Mouse (Mus musculus) erythroblast, embryonic 14.5 days (primary cell): ENCODE results near the gene Bap1. TPM values are rescaled to one million over a fixed set of nuclear protein-coding genes. Genes with fewer than 3 reads are reported as not detected.

Source experiments
- H3K27me3 ChIP-seq: 2 replicates; pipeline ENCODE4 v1.6.1; 2012; ENCODE audit warnings: inconsistent platforms; ENCODE audit not compliant: control insufficient read depth
- H3K36me3 ChIP-seq: 2 replicates; pipeline ENCODE4 v1.6.1; 2012; ENCODE audit warnings: mild to moderate bottlenecking, inconsistent platforms; ENCODE audit not compliant: control insufficient read depth
- H3K4me1 ChIP-seq: 2 replicates; pipeline ENCODE4 v1.6.1; 2012; ENCODE audit warnings: inconsistent platforms; ENCODE audit not compliant: control insufficient read depth
- H3K4me3 ChIP-seq: replicated peaks from 2 replicates; pipeline ENCODE3; 2012; ENCODE audit warnings: moderate library complexity, mild to moderate bottlenecking, inconsistent platforms
- H3K9me3 ChIP-seq: 2 replicates; pipeline ENCODE4 v1.6.1; 2012; ENCODE audit warnings: low read length, inconsistent platforms, mixed read lengths; ENCODE audit not compliant: control insufficient read depth
- GATA1 ChIP-seq: IDR thresholded peaks from 2 replicates; pipeline ENCODE4 v1.6.1; 2012; ENCODE audit warnings: low read length, inconsistent platforms, mixed read lengths
- TAL1 ChIP-seq: IDR thresholded peaks from 3 replicates; pipeline ENCODE4 v1.6.1; 2012; ENCODE audit warnings: low read length, inconsistent platforms, mixed read lengths
- polyA plus RNA-seq: library from polyadenylated mRNA; stranded (reverse); fragments of >175 nt; gene quantifications from 2 replicates; pipeline ENCODE4 v1.2.3, GENCODE M21; 2012

Gene Bap1
- polyA plus RNA-seq, 1 experiment = 6.9 TPM

- TF ChIP-seq TAL1 = no peak
- Histone ChIP-seq H3K36me3 (no peaks in the 10 kb centered on the region), H3K4me3 (peak overlapping the region; percentile 9)
Observed at GRCm38 (mm10) chr14:31269456-31270100, 18.3 kb downstream of the Bap1 start.

GRCm38 (mm10) chr14:31271121-31271520, 19.9 kb downstream of the Bap1 start:
- Histone ChIP-seq H3K4me3 (no peak overlapping the region), H3K9me3 (no peaks in the 10 kb centered on the region), H3K4me1 (peaks cover 16% of the 10 kb centered on the region), H3K36me3 (no peaks in the 10 kb centered on the region), H3K27me3 (peaks cover 17% of the 10 kb centered on the region)
- TF ChIP-seq TAL1 = no peak
- TF ChIP-seq GATA1 = no peak

More at GRCm38 (mm10) chr14:31269456-31270100, 18.3 kb downstream of the Bap1 start:
- peaks cover 17% of the 10 kb centered on the region for H3K27me3 ChIP-seq
- peaks cover 16% of the 10 kb centered on the region for H3K4me1 ChIP-seq
- H3K9me3 ChIP-seq = no peaks in the 10 kb centered on the region

GRCm38 (mm10) chr14:31272164-31272563, 20.9 kb downstream of the Bap1 start:
- H3K27me3 ChIP-seq = peaks cover 15% of the 10 kb centered on the region
- H3K4me3 ChIP-seq = no peak overlapping the region
- no peaks in the 10 kb centered on the region for H3K9me3 ChIP-seq
- H3K36me3 ChIP-seq = no peaks in the 10 kb centered on the region
- peaks cover 16% of the 10 kb centered on the region for H3K4me1 ChIP-seq
- TF ChIP-seq GATA1 (no peak), TAL1 (no peak)

- no peaks in the 10 kb centered on the region for H3K36me3 ChIP-seq
- no peaks in the 10 kb centered on the region for H3K9me3 ChIP-seq
- H3K27me3 ChIP-seq = peaks cover 2% of the 10 kb centered on the region; the same call in 1 of the 2 replicates
- no peak overlapping the region for H3K4me3 ChIP-seq
- TF ChIP-seq GATA1 = no peak
- no peak for TF ChIP-seq TAL1
- no peaks in the 10 kb centered on the region for H3K4me1 ChIP-seq
Observed at GRCm38 (mm10) chr14:31285728-31286127, 34.5 kb downstream of the Bap1 start.

Other genes starting within 250 kb of the Bap1 start
- 5.2 and 5.8 TPM in 2 replicates for gene Spcs1, start 249.8 kb upstream of the Bap1 start, polyA plus RNA-seq
- 1.2 and 1.6 TPM in 2 replicates for gene Pbrm1, start 232.3 kb upstream of the Bap1 start, polyA plus RNA-seq
- gene Gnl3, start 232.3 kb upstream of the Bap1 start, polyA plus RNA-seq = 0.74 and 1.2 TPM in 2 replicates
- 9.0 and 10.3 TPM in 2 replicates for gene Smim4, start 122.5 kb upstream of the Bap1 start, polyA plus RNA-seq
- 16.8 and 31.6 TPM in 2 replicates for gene Nt5dc2, start 120.4 kb upstream of the Bap1 start, polyA plus RNA-seq
- gene Stab1, start 82.8 kb upstream of the Bap1 start, polyA plus RNA-seq = 0.08 and 0.13 TPM in 2 replicates
- gene Tnnc1, start 43.1 kb upstream of the Bap1 start, polyA plus RNA-seq = 0.14 and 0.18 TPM in 2 replicates
- 8.6 and 10.6 TPM in 2 replicates for gene Nisch, start 34.5 kb upstream of the Bap1 start, polyA plus RNA-seq
- gene Sema3g, start 33.6 kb upstream of the Bap1 start, polyA plus RNA-seq = not detected in 2 replicates
- 0.21 and 0.27 TPM in 2 replicates for gene Phf7, start 133 bp upstream of the Bap1 start, polyA plus RNA-seq
- 0.01 TPM in 1 of 2 replicates, not detected in the other for gene Dnah1, start 72.4 kb downstream of the Bap1 start, polyA plus RNA-seq
- 0.11 and 0.19 TPM in 2 replicates for gene Capn7, start 85.2 kb downstream of the Bap1 start, polyA plus RNA-seq
- 0.04 and 0.12 TPM in 2 replicates for gene Sh3bp5, start 184.6 kb downstream of the Bap1 start, polyA plus RNA-seq
- 18.0 and 27.2 TPM in 2 replicates for gene Eaf1, start 242.9 kb downstream of the Bap1 start, polyA plus RNA-seq
- 0.26 and 0.28 TPM in 2 replicates for gene Mettl6, start 243.6 kb downstream of the Bap1 start, polyA plus RNA-seq